Mouse (Mus musculus): ENCODE data around the gene Acvr1b.

Gene Acvr1b

DNA sequence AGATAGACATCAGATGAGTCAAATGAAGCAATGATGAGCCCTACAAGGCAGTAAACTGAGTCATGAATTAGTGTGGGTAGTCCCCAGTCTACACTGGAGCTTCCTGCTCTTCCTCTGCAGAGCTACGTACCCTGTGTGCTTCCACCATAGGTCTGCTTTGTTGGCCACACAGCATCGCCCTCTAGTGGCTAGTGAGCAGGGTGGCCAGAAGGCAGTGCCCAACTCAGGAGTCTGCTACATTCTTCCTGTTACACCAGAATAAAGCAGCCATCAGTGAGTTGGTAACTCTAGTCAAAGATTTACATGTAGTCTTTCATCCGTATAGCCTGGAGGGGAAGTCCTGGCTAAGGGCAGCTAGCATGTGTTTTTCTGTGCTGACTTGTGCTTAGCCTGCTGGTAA is 24.4 kb downstream of the Acvr1b start:
- peak; percentile 74 for DNase-seq

- DNase-seq, result no peak
These were observed 25.0 kb downstream of the Acvr1b start for GRCm38 (mm10) chr15:101198850-101199249.

GRCm38 (mm10) chr15:101200777-101201295 is 27.0 kb downstream of the Acvr1b start:
- no peak for DNase-seq

DNA sequence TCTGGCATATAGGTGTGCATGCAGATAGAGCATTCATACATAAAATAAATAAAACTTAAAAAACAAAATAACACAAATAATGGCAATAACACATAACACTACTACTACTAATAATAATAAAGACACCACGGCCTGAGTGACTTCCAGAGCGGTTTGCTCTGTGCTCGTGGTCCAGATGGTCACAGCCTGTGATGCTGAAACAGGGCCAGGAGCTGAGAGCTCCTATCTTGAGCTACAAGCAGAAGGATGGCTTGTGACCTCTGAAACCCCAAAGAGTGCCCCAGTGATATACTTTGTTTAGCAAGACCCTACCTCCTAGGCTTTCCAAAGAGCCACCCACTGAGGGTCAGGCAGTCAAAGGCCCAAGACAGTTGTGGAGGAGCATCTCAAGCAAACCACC is 27.5 kb downstream of the Acvr1b start:
- DNase-seq, result no peak

DNA sequence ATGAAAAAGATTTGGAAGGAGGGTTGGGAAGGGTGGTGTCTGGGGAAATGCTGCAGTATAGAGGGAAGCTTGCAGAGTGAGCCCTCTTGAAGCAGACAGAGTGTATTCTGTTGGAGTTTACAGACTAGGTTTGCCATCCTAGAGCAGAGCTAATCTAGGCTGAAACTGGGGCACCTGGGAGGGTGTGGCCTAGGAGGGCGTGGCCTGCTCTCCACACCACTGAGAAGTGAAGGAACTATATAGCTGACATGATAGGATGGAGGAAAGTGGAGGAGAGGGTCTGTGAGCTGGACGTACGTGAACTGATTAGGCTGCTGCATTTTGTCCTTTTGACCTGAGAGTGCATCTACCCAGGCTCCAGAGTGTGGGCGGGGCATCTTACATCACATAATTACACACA is 29.8 kb downstream of the Acvr1b start:
- no peak for DNase-seq

DNA sequence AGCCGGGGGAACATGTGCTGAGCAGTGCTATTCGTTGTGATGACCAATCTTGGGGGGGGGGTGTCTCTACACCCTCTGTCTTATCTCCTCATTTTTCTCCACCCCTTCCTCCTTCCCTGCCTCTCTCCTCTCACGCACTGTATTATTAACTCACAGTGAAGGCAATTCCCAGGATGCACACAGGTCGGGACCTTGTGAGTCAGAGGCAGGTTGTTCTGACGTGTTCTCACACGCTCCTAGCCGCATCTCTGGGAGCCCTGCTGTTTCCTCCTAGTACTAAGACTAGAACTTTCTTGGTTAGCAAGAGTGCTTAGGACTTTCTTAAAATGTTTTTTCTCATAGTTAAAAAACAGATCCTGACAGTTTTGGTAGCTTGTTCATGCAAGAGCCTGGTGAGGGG is 30.9 kb downstream of the Acvr1b start:
- no peak for DNase-seq

- no peak for DNase-seq
These were observed 36.4 kb downstream of the Acvr1b start for GRCm38 (mm10) chr15:101210228-101210627.

DNA sequence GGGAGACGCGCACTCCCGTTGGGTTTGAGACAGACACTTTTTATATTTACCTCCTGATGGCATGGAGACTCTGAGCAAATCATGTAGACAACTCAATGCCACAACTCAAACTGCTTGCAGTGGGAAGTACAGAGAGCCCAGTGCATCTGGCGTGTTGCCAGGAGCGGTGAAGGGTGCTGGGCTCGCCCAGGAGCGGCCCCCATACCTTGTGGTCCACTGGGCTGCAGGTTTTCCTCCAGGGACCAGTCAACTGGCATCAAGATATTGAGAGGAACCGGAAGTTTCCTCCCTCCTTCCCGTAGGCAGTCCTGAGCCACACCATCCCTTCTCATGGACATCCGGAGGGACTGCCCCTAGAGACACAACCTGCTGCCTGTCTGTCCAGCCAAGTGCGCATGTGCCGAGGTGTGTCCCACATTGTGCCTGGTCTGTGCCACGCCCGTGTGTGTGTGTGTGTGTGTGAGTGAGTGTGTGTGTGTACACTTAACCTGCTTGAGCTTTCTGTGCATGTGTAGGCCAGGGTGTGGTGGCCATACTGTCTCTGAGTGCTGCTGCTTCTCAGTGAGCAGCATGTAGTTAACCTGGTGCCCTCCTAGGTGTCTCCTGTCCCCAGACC is 37.2 kb downstream of the Acvr1b start:
- DNase-seq, result no peak

GRCm38 (mm10) chr15:101212435-101212834 is 38.6 kb downstream of the Acvr1b start:
- DNase-seq, result no peak

DNA sequence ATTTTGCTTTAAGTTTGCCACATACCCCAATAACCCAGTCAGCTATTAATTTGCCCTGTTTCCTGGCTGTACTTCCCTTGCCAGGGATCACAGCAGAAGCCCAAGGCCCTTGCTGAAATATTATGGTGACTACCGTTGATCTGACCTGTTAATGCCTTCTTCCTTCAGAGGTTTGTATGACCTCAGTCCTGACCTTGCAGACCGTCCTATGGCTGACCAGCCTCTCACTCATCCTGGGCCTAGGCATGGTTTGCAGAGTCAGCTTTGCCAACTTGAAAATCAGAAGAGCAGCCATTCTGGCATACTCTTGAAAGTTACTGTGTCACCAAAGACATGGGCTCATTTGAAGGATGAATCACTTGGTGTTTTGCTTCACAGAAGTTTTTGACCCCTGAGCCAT is 41.3 kb downstream of the Acvr1b start:
- DNase-seq, result no peak

- no peak for DNase-seq
These were observed 42.2 kb downstream of the Acvr1b start for GRCm38 (mm10) chr15:101216036-101216435.

DNA sequence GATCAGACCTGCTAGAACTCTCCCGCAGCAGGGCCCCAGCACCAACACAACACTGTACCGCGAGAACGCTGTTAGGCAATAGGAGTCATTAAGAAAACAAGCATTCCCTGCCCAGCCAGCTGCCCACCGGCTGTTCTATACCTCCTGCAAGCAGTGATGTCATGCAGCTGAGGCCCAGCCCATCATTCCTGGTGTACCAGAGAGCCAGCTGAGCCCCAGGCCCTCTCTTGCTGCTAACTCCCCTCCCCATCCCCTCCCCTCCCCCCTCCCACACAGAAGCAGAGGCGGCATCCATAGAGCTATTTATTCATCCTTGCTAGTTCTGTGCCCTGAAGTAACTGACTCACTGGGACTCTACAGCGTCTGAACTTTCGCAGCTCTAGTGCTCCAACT is 47.0 kb downstream of the Acvr1b start:
- no peak for DNase-seq

GRCm38 (mm10) chr15:101221298-101222104 is 47.6 kb downstream of the Acvr1b start:
- peak; percentile 93 for DNase-seq

DNA sequence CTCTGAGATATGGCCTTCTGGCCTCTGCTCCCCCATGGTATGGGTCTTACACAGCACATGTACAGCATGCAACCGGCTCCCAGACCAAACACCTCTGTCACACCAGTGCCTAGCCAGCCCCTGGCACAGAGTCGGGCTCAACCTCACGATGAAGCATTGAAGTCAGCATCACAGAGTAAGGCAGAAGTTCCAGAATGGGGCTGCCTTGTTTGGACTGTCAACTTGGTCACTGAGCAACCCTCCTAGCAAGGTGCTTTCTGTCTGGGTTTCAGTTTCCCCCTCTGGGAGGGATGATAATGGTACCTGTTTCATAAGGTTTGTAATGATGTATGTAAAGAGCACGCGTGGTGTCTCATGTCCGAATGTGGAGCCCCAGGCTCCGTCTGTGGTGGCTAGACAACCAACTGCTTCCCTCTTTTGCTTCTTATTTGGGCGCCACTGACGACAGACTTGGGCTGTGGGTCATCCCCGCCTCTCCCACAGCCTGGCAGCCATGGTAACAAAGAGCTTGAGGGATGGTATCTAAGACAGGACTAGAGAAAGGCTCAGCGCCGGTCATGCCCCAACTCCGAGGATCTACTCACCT is 49.1 kb downstream of the Acvr1b start:
- DNase-seq, result no peak

- no peak for DNase-seq
These were observed 49.7 kb downstream of the Acvr1b start for GRCm38 (mm10) chr15:101223596-101223995.

DNA sequence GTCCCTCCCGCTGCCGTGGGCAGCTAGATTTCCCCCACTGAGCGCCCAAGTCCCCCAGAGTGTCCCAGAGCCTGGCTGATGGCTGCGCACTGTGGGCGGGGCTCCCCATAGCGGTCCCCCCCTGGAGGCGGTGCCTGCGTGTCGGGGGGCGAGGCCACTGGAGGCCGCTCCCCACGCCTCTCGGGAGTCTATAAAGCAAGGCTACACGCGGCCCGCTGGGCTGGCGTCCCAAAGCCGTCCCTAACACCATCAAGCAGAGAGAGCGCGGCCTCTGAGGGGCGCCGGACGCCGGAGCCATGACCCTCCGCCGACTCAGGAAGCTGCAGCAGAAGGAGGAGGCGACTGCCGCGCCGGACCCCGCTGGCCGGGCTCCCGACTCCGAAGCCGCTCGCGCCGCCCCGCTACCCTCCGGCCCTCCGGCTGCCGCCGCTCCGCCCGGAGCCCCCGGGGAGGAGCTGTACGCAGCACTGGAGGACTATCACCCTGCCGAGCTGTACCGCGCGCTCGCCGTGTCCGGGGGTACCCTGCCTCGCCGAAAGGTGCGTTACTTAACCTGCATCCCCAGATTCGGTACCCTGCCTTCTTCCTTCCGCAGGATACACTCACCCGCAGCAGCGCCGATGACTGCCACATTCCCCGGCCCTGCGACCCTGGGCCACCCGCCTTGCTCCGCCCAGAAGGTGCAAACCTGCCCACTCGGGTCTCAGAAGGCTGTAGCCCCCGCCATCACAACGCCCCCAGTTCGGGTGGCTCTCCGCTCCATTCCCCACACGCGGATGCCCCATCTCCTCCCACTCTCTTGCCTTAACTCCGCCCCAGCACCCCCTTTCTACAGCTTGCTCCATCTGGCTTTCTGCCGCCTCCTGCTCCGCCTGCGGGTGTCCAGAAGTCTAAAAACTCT is 50.4 kb downstream of the Acvr1b start, which contains the start of gene Grasp:
TSS of gene Grasp (plus strand) at position 183 of the 901 bp plus-strand sequence.
- DNase-seq, result peak; percentile 92

- DNase-seq, result no peak
These were observed 51.1 kb downstream of the Acvr1b start for GRCm38 (mm10) chr15:101224977-101225376.

- no peak for DNase-seq
These were observed 54.1 kb downstream of the Acvr1b start for GRCm38 (mm10) chr15:101227971-101228370.

- DNase-seq, result no peak
These were observed 55.2 kb downstream of the Acvr1b start for GRCm38 (mm10) chr15:101228866-101229590.

GRCm38 (mm10) chr15:101230503-101230902 is 56.6 kb downstream of the Acvr1b start:
- no peak for DNase-seq

DNA sequence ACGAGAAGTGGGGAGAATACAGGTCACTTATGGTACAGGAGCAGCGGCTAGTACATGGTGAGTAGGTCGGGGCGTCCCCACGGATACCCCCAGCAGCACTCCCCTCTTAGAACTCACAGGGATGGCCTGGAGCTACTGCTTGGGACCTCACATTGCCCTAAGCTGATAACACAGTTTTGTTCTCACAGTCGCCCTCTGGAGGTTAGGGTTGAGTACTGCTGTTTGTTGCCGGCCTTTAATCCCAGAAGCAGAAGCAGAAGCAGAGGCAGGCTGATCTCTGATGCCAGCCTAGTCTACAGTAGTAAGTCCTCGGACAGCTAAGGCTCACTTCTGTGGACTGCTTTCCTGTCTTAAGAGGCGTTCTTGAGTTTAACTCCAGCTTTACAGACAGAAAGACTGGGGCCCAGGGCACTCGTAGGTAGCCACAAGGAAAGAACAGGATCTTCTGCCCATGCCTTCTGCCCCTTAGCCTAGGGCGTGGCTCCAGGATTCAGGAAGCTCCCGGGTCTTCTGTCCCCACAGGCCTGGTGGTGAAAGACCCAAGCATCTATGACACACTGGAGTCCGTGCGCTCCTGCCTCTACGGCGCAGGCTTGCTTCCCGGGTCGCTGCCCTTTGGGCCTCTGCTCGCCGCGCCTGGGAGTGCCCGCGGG is 57.3 kb downstream of the Acvr1b start:
- no peak for DNase-seq
